Mouse (Mus musculus) midbrain, embryonic 15.5 days (tissue): ENCODE measurements around the gene Fam126a. TPM values are rescaled to one million over a fixed set of nuclear protein-coding genes. Genes with fewer than 3 reads are reported as not detected.
"Not testable (repeated sequence)": the region's sequence is repeated elsewhere in the genome, so short reads cannot be mapped to it uniquely, and the experiment has no call there.

ENCODE experiments used
- ATAC-seq: fragments of 200-750 bp; cut with Nextera tagmentation; replicated peaks from 2 replicates; pipeline ENCODE4 v1.8.0; 2017; ENCODE audit warnings: moderate TSS enrichment
- H3K27ac ChIP-seq: fragments of 300-500 bp; sonication (generic); 2 replicates; pipeline ENCODE4 v1.5.1; 2015; ENCODE audit warnings: mild to moderate bottlenecking, inconsistent platforms
- H3K27me3 ChIP-seq: fragments of 300-500 bp; sonication (generic); replicated peaks from 2 replicates; pipeline ENCODE4 v1.6.1; 2015; ENCODE audit warnings: inconsistent platforms
- H3K36me3 ChIP-seq: fragments of 300-500 bp; sonication (generic); replicated peaks from 2 replicates; pipeline ENCODE4 v1.6.1; 2015; ENCODE audit warnings: inconsistent platforms
- H3K4me1 ChIP-seq: fragments of 300-500 bp; sonication (generic); 2 replicates; pipeline ENCODE4 v1.6.1; 2015; ENCODE audit warnings: inconsistent platforms
- H3K4me2 ChIP-seq: fragments of 300-500 bp; sonication (generic); 2 replicates; pipeline ENCODE4 v1.6.1; 2015; ENCODE audit warnings: inconsistent platforms, mild to moderate bottlenecking, moderate library complexity
- H3K4me3 ChIP-seq: fragments of 300-500 bp; sonication (generic); 2 replicates; pipeline ENCODE4 v1.5.1; 2015; ENCODE audit warnings: mild to moderate bottlenecking, inconsistent platforms
- H3K9ac ChIP-seq: fragments of 300-500 bp; sonication (generic); 2 replicates; pipeline ENCODE4 v1.6.1; 2015; ENCODE audit warnings: mild to moderate bottlenecking, inconsistent platforms
- H3K9me3 ChIP-seq: fragments of 300-500 bp; sonication (generic); 2 replicates; pipeline ENCODE4 v1.6.1; 2016; ENCODE audit warnings: inconsistent platforms
- WGBS: fragments of 180-500 bp; shearing (Covaris S2); methylation state at CpG from one replicate; pipeline ENCODE4 v1.1.7; 2015; ENCODE audit warnings: mixed read lengths; 5-methylcytosine and 5-hydroxymethylcytosine counted together
- polyA plus RNA-seq: library from polyadenylated mRNA; unstranded; fragments of >200 nt; fragmentation: Nextera tagmentation; extraction: Ambion mirVana; gene quantifications from 2 replicates; pipeline ENCODE4 v1.2.1, GENCODE M21; 2015

Gene Fam126a
- polyA plus RNA-seq, 1 experiment from 2014 or later = 33.0 TPM

- H3K4me2 ChIP-seq = no peak overlapping the region
- no peak for ATAC-seq
- WGBS = 96% methylated on average over 3 of the region's 3 CpGs
Observed at GRCm38 (mm10) chr5:23909256-23909655, 121.2 kb downstream of the Fam126a start.

GRCm38 (mm10) chr5:23908486-23909090 lies 121.9 kb downstream of the Fam126a start:
- Histone ChIP-seq H3K4me2 (no peak overlapping the region), H3K27me3 (no peaks in the 10 kb centered on the region), H3K9me3 (0 out of 2 replicates have a peak, but pooled peaks cover 3% of the 10 kb centered on the region), H3K27ac (no peak overlapping the region), H3K36me3 (no peaks in the 10 kb centered on the region), H3K9ac (no peak overlapping the region), H3K4me1 (no peaks in the 10 kb centered on the region), H3K4me3 (no peak overlapping the region)
- WGBS = 80% methylated on average over 4 of the region's 4 CpGs
- no peak for ATAC-seq

More at GRCm38 (mm10) chr5:23909256-23909655, 121.2 kb downstream of the Fam126a start:
- Histone ChIP-seq H3K4me1 (no peaks in the 10 kb centered on the region), H3K9ac (no peak overlapping the region), H3K27ac (no peak overlapping the region), H3K27me3 (no peaks in the 10 kb centered on the region), H3K36me3 (no peaks in the 10 kb centered on the region), H3K4me3 (no peak overlapping the region), H3K9me3 (0 out of 2 replicates have a peak, but pooled peaks cover 3% of the 10 kb centered on the region)

- no peak for ATAC-seq
- Histone ChIP-seq H3K9me3 (no peaks in the 10 kb centered on the region), H3K36me3 (no peaks in the 10 kb centered on the region), H3K4me1 (no peaks in the 10 kb centered on the region), H3K4me2 (no peak overlapping the region), H3K27ac (no peak overlapping the region), H3K4me3 (no peak overlapping the region), H3K27me3 (no peaks in the 10 kb centered on the region), H3K9ac (no peak overlapping the region)
- WGBS = 82% methylated on average over 2 of the region's 2 CpGs
Observed at GRCm38 (mm10) chr5:23902221-23902620, 128.3 kb downstream of the Fam126a start.

- 74% methylated on average over 4 of the region's 4 CpGs for WGBS
- no peaks in the 10 kb centered on the region for H3K4me1 ChIP-seq
- no peak for ATAC-seq
- H3K9me3 ChIP-seq = no peaks in the 10 kb centered on the region
- no peak overlapping the region for H3K27ac ChIP-seq
- no peak overlapping the region for H3K9ac ChIP-seq
- no peak overlapping the region for H3K4me3 ChIP-seq
- H3K27me3 ChIP-seq = no peaks in the 10 kb centered on the region
- H3K4me2 ChIP-seq = no peak overlapping the region
- no peaks in the 10 kb centered on the region for H3K36me3 ChIP-seq
Observed at GRCm38 (mm10) chr5:23900190-23900589, 130.3 kb downstream of the Fam126a start.

- no peak for ATAC-seq
- H3K4me1 ChIP-seq = no peaks in the 10 kb centered on the region
- no peaks in the 10 kb centered on the region for H3K36me3 ChIP-seq
- H3K9ac ChIP-seq = no peak overlapping the region
- H3K9me3 ChIP-seq = no peaks in the 10 kb centered on the region
- H3K27ac ChIP-seq = no peak overlapping the region
- no peak overlapping the region for H3K4me3 ChIP-seq
- H3K27me3 ChIP-seq = no peaks in the 10 kb centered on the region
- H3K4me2 ChIP-seq = no peak overlapping the region
- 76% methylated on average over 11 of the region's 11 CpGs for WGBS
Observed at GRCm38 (mm10) chr5:23893864-23894771, 136.4 kb downstream of the Fam126a start.

- Histone ChIP-seq H3K4me2 (no peak overlapping the region), H3K4me3 (no peak overlapping the region), H3K9ac (no peak overlapping the region), H3K36me3 (no peaks in the 10 kb centered on the region), H3K9me3 (no peaks in the 10 kb centered on the region), H3K4me1 (no peaks in the 10 kb centered on the region), H3K27ac (no peak overlapping the region), H3K27me3 (no peaks in the 10 kb centered on the region)
- 81% methylated on average over 5 of the region's 5 CpGs for WGBS
- no peak for ATAC-seq
Observed at GRCm38 (mm10) chr5:23893156-23893863, 137.2 kb downstream of the Fam126a start.

- Histone ChIP-seq H3K36me3 (no peaks in the 10 kb centered on the region), H3K9ac (no peak overlapping the region), H3K27me3 (no peaks in the 10 kb centered on the region), H3K27ac (no peak overlapping the region), H3K9me3 (no peaks in the 10 kb centered on the region), H3K4me2 (no peak overlapping the region), H3K4me1 (no peaks in the 10 kb centered on the region), H3K4me3 (no peak overlapping the region)
- ATAC-seq = no peak
- 43% methylated on average over 10 of the region's 10 CpGs for WGBS
Observed at GRCm38 (mm10) chr5:23890734-23891133, 139.8 kb downstream of the Fam126a start.

- Histone ChIP-seq H3K9ac (no peak overlapping the region), H3K36me3 (no peaks in the 10 kb centered on the region), H3K4me2 (no peak overlapping the region), H3K4me3 (no peak overlapping the region), H3K4me1 (no peaks in the 10 kb centered on the region), H3K27ac (no peak overlapping the region), H3K9me3 (no peaks in the 10 kb centered on the region), H3K27me3 (no peaks in the 10 kb centered on the region)
- WGBS = 71% methylated on average over 4 of the region's 4 CpGs
- ATAC-seq = no peak
Observed at GRCm38 (mm10) chr5:23889461-23889860, 141.0 kb downstream of the Fam126a start.

GRCm38 (mm10) chr5:23887111-23887510 lies 143.4 kb downstream of the Fam126a start:
- Histone ChIP-seq H3K27me3 (no peaks in the 10 kb centered on the region), H3K36me3 (no peaks in the 10 kb centered on the region), H3K4me2 (no peak overlapping the region), H3K9ac (no peak overlapping the region), H3K27ac (no peak overlapping the region), H3K9me3 (no peaks in the 10 kb centered on the region), H3K4me3 (no peak overlapping the region), H3K4me1 (no peaks in the 10 kb centered on the region)
- WGBS = 74% methylated on average over 3 of the region's 3 CpGs
- no peak for ATAC-seq

- WGBS = 64% methylated on average over 5 of the region's 5 CpGs
- H3K4me2 ChIP-seq = no peak overlapping the region
- H3K9ac ChIP-seq = no peak overlapping the region
- no peaks in the 10 kb centered on the region for H3K36me3 ChIP-seq
- no peaks in the 10 kb centered on the region for H3K27me3 ChIP-seq
- H3K4me1 ChIP-seq = no peaks in the 10 kb centered on the region
- no peak overlapping the region for H3K27ac ChIP-seq
- no peak for ATAC-seq
- H3K4me3 ChIP-seq = no peak overlapping the region
- no peaks in the 10 kb centered on the region for H3K9me3 ChIP-seq
Observed at GRCm38 (mm10) chr5:23874457-23874856, 156.0 kb downstream of the Fam126a start.

- Histone ChIP-seq H3K9me3 (no peaks in the 10 kb centered on the region), H3K27me3 (no peaks in the 10 kb centered on the region), H3K27ac (no peak overlapping the region), H3K36me3 (no peaks in the 10 kb centered on the region), H3K4me1 (no peaks in the 10 kb centered on the region), H3K4me3 (no peak overlapping the region), H3K9ac (no peak overlapping the region), H3K4me2 (no peak overlapping the region)
- no peak for ATAC-seq
- WGBS = 85% methylated on average over 6 of the region's 6 CpGs
Observed at GRCm38 (mm10) chr5:23872586-23872985, 157.9 kb downstream of the Fam126a start.

GRCm38 (mm10) chr5:23871323-23871722 lies 159.2 kb downstream of the Fam126a start:
- H3K4me3 ChIP-seq, H3K9me3 ChIP-seq, H3K27ac ChIP-seq, H3K36me3 ChIP-seq, ATAC-seq, H3K4me2 ChIP-seq, H3K9ac ChIP-seq, H3K4me1 ChIP-seq, H3K27me3 ChIP-seq: not testable (repeated sequence)
- WGBS = 88% methylated on average over 2 of the region's 2 CpGs
